Mouse (Mus musculus) lung, postnatal 0 days (tissue): ENCODE measurements around the gene Acad8. TPM values are rescaled to one million over a fixed set of nuclear protein-coding genes. Genes with fewer than 3 reads are reported as not detected.

Experiments used
- ATAC-seq: fragments of 200-750 bp; cut with Nextera tagmentation; 2 replicates; pipeline ENCODE4 v1.8.0; 2017; ENCODE audit warnings: moderate library complexity
- DNase-seq: peaks from one replicate; pipeline ENCODE4 v3.0.0-alpha.2; 2016; ENCODE audit warnings: low spot score
- H3K27ac ChIP-seq: fragments of 300-500 bp; sonication (generic); 2 replicates; pipeline ENCODE4 v1.5.1; 2014; ENCODE audit warnings: antibody characterized with exemption, mild to moderate bottlenecking, low read length, mixed read lengths
- H3K27me3 ChIP-seq: fragments of 300-500 bp; sonication (generic); replicated peaks from 2 replicates; pipeline ENCODE4 v1.6.1; 2014; ENCODE audit warnings: low read length, mixed read lengths; ENCODE audit not compliant: insufficient read depth
- H3K36me3 ChIP-seq: fragments of 300-500 bp; sonication (generic); 2 replicates; pipeline ENCODE4 v1.6.1; 2014; ENCODE audit warnings: low read length, mixed read lengths; ENCODE audit not compliant: insufficient read depth
- H3K4me1 ChIP-seq: fragments of 300-500 bp; sonication (generic); 2 replicates; pipeline ENCODE4 v1.6.1; 2014; ENCODE audit warnings: antibody characterized with exemption, low read depth, low read length, mixed read lengths; ENCODE audit not compliant: insufficient read depth
- H3K4me2 ChIP-seq: fragments of 300-500 bp; sonication (generic); replicated peaks from 2 replicates; pipeline ENCODE4 v1.6.1; 2014; ENCODE audit warnings: low read depth, mild to moderate bottlenecking, low read length, moderate library complexity, mixed read lengths
- H3K4me3 ChIP-seq: fragments of 300-500 bp; sonication (generic); 2 replicates; pipeline ENCODE4 v1.5.1; 2014; ENCODE audit warnings: low read depth, low read length
- H3K9ac ChIP-seq: fragments of 300-500 bp; sonication (generic); replicated peaks from 2 replicates; pipeline ENCODE4 v1.6.1; 2014; ENCODE audit warnings: low read depth, mild to moderate bottlenecking
- H3K9me3 ChIP-seq: fragments of 300-500 bp; sonication (generic); 2 replicates; pipeline ENCODE4 v1.6.1; 2016; ENCODE audit warnings: low read length, mixed read lengths
- CTCF ChIP-seq: IDR thresholded peaks from 2 replicates; pipeline ENCODE4 v1.5.1; 2016; ENCODE audit warnings: antibody characterized with exemption, mild to moderate bottlenecking
- EP300 ChIP-seq: IDR thresholded peaks from 2 replicates; pipeline ENCODE4 v1.6.1; 2016; ENCODE audit warnings: antibody characterized with exemption, mild to moderate bottlenecking, control low read depth
- WGBS: fragments of 180-500 bp; shearing (Covaris S2); extraction: QIAGEN DNeasy Blood & Tissue Kit; methylation state at CpG from one replicate; pipeline ENCODE4 v1.1.7; 2014; 5-methylcytosine and 5-hydroxymethylcytosine counted together
- polyA plus RNA-seq: library from polyadenylated mRNA; unstranded; fragments of >200 nt; fragmentation: Nextera tagmentation; extraction: Ambion mirVana; gene quantifications from 2 replicates; pipeline ENCODE4 v1.2.1, GENCODE M21; 2015

Acad8 gene
- polyA plus RNA-seq, 1 experiment from 2014 or later: 31.6 TPM

DNA sequence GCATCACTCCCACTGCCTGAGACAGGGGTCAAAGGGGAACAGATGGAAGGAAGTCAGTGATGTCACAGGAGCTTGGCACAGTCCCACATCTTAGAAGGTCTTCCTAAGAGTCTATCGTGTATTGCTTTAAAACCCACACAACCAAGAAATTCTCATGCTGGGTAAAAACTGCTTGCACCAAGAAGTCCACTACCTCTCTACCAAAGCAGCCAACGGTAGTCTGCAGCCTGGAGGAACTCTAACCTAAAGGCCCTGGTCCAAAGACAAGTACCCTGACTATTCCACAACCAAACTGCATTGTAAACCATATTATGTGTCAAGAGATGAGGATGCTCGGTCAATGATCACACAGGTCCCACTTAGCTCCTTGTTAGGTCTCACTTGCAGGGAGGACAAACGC lies 9.2 kb downstream of the Acad8 start:
- H3K27ac ChIP-seq: no peak overlapping the region
- no peak overlapping the region for H3K4me2 ChIP-seq
- DNase-seq (no peak), ATAC-seq (no peak)
- TF ChIP-seq EP300 (no peak), CTCF (no peak)
- H3K36me3 ChIP-seq: peaks cover 27% of the 10 kb centered on the region; the same call in 1 of the 2 replicates
- WGBS: 92% methylated on average over 4 of the region's 4 CpGs
- H3K4me3 ChIP-seq: no peak overlapping the region
- no peaks in the 10 kb centered on the region for H3K4me1 ChIP-seq
- H3K9ac ChIP-seq: no peak overlapping the region
- H3K9me3 ChIP-seq: no peaks in the 10 kb centered on the region
- H3K27me3 ChIP-seq: no peaks in the 10 kb centered on the region

DNA sequence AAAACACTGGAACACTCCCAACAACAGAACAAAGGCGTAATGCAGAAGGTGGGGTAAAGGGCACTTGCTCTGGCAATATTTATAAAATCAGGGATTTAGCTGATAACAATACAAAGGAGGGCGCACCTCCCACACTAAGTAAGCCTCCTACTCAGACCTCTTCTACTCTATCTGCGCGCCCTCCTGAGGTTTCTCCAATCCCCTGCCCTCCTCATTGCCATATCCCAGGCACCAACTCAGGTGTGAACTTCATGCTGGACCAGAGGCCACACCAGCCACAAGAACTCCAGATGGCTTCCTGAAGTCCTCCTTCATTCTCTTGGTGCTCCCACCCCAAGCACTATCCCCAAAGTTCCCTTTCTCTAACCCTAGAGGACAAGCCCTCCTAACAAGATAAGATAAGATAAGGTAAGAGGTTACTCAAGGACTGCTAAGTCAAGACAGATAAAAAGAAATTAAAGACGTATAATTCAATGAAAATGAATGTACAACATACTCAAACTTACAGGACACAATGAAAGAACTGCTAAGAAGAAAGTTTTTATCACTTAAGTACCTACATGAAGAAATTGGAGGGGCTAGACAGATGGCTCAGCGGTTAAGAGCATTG lies 13.6 kb downstream of the Acad8 start:
- peaks cover 34% of the 10 kb centered on the region; the same call in 1 of the 2 replicates for H3K36me3 ChIP-seq
- WGBS: 75% methylated on average over 6 of the region's 6 CpGs
- H3K4me1 ChIP-seq: no peaks in the 10 kb centered on the region
- H3K4me2 ChIP-seq: no peak overlapping the region
- DNase-seq: no peak
- H3K9ac ChIP-seq: no peak overlapping the region
- no peaks in the 10 kb centered on the region for H3K9me3 ChIP-seq
- no peaks in the 10 kb centered on the region for H3K27me3 ChIP-seq
- H3K27ac ChIP-seq: no peak overlapping the region
- ATAC-seq: no peak
- no peak overlapping the region for H3K4me3 ChIP-seq
- TF ChIP-seq EP300 (no peak), CTCF (no peak)

DNA sequence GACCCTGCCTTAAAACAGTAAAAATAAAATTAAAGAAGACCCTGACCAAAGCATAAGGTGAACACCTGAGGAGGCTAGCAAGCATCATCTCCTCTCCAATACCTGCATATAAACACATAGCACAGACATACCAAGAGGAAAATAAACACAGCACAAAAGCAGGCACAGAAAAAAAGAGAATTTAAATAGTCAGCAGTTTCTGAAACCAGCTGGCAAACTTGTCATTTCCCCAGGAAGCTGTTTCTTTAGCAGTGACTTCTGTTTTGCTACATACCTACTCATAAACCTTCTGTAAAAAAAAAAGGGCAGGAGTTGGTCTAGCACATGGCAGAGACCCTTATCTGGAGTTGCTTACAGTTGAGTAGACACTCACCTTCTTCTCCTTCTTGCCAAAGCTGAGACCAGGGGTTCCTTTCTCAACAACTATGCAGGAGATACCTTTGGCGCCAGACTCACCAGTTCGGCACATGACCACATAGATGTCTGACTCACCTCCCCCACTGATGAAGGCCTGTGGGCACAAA lies 14.2 kb downstream of the Acad8 start:
- Histone ChIP-seq H3K27ac (no peak overlapping the region), H3K4me1 (no peaks in the 10 kb centered on the region), H3K4me3 (no peak overlapping the region), H3K4me2 (no peak overlapping the region), H3K27me3 (no peaks in the 10 kb centered on the region), H3K9ac (no peak overlapping the region), H3K36me3 (peaks cover 29% of the 10 kb centered on the region; the same call in 1 of the 2 replicates), H3K9me3 (no peaks in the 10 kb centered on the region)
- no peak for DNase-seq
- TF ChIP-seq CTCF (no peak), EP300 (no peak)
- WGBS: 79% methylated on average over 2 of the region's 2 CpGs
- no peak for ATAC-seq

DNA sequence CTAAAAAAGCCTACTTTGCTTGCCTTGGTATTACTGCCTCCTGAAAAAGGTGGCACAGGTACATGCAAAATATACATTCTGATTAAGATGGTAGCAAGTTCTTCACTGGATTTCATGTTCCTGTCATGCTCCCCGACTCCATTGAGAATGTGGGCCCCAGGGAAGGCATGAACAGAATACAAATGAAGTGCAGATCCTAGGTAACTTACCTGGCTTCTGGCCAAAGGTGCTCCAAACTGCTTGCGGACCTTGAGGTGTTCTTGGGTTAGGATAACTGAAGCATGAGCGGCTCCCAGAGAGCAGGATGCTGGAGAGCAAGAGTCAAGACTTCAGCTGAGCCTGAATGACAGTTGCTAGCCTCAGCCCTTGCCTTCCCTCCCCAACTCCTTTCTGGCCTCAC lies 20.6 kb downstream of the Acad8 start:
- no peak for TF ChIP-seq CTCF
- no peak for TF ChIP-seq EP300
- ATAC-seq (no peak), DNase-seq (no peak)
- Histone ChIP-seq H3K27ac (no peak overlapping the region), H3K4me2 (no peak overlapping the region), H3K4me3 (no peak overlapping the region), H3K36me3 (peaks cover 49% of the 10 kb centered on the region), H3K9ac (no peak overlapping the region), H3K4me1 (no peaks in the 10 kb centered on the region), H3K9me3 (no peaks in the 10 kb centered on the region), H3K27me3 (no peaks in the 10 kb centered on the region)
- WGBS: 85% methylated on average over 3 of the region's 3 CpGs

DNA sequence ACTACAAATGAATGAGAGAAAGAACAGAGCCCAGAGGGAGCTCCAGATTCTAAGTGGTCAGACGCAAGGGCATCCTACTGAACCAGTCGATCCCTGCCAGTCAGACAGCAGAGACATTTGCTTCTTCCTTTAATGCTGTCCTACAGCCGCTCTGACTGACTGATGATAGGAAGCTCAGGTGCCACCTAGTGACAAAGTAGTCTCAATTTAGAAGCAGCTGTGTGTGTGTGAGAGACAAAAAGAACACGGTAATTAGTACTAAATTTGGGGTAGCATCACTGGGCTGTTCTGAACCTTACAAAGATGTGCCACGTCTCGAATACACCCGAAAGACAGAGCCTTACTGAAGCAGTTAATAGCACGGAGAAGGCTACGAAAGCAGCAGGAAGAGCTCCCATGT lies 21.6 kb downstream of the Acad8 start:
- H3K27me3 ChIP-seq: no peaks in the 10 kb centered on the region
- 92% methylated on average over 9 of the region's 9 CpGs for WGBS
- H3K9me3 ChIP-seq: no peaks in the 10 kb centered on the region
- H3K4me2 ChIP-seq: no peak overlapping the region
- DNase-seq: no peak
- no peak overlapping the region for H3K4me3 ChIP-seq
- no peaks in the 10 kb centered on the region for H3K4me1 ChIP-seq
- H3K36me3 ChIP-seq: peaks cover 53% of the 10 kb centered on the region
- no peak for ATAC-seq
- H3K27ac ChIP-seq: no peak overlapping the region
- H3K9ac ChIP-seq: no peak overlapping the region
- TF ChIP-seq CTCF (no peak), EP300 (no peak)

DNA sequence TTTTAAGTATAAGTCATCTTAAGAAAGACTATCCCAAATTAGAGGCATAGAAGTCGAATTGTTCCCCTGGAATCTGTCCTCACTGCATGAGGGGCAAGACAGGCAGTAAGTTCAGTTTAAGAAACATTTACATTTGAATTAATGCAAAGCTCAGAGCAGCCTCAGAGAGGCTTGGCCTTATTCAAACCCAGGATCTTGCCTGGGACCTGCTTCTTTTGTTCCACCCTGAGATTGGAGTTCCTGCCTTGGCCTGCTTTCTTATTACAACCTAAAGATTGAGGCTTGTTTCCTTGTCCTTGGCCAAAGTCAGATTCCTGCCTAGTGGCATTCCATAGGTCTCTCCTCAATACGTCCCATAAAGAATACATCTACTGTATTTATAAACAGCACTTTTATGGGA lies 51.6 kb downstream of the Acad8 start:
- H3K4me1 ChIP-seq: no peaks in the 10 kb centered on the region
- DNase-seq (no peak), ATAC-seq (no peak)
- no peaks in the 10 kb centered on the region for H3K9me3 ChIP-seq
- no peaks in the 10 kb centered on the region for H3K27me3 ChIP-seq
- WGBS: 48% methylated on average over 2 of the region's 2 CpGs
- H3K9ac ChIP-seq: no peak overlapping the region
- H3K36me3 ChIP-seq: no peaks in the 10 kb centered on the region
- no peak overlapping the region for H3K27ac ChIP-seq
- H3K4me3 ChIP-seq: no peak overlapping the region
- no peak for TF ChIP-seq CTCF
- TF ChIP-seq EP300: no peak
- H3K4me2 ChIP-seq: no peak overlapping the region
